In the genomic region with DNA sequence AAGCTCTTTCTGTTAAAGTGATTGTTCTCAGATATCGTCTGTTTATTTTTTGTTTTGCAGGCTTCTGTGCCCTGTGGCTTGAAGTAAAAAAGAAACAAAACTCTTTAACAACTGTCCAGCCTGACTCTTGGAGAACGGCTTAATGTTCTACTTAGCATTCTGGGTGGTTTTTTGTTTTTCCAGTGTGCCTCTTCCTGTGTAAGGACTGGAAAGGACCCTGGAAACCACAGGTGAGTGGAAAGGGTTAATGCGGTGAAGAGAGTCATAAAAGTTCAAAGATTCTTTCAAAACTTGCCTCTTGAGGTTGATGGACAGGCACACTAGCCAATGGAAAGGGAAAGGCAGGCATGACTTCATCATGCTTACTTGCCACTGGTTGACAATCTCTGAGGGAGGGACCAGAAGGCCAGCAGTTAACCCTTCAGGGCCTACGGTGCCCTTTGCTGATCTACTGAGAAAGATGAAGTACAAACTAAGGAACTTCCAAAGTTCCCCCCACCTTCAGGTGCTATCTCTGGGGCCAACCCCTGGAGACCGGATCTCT, we compare ENCODE assay signal across 8 mouse cellular contexts. TPM values are rescaled to one million over a fixed set of nuclear protein-coding genes. Genes with fewer than 3 reads are reported as not detected.
A peak's percentile ranks its signal among the peaks of the same experiment; 100 is the strongest.
DNase-seq lines count a peak whose midpoint lies in the region; ATAC-seq and TF ChIP-seq lines count a peak whose summit lies in the region.

No protein-coding gene starts in this region.

- peak; percentile 55 for DNase-seq in MN1 (ENCODE audit: low spot score)
- peak; percentile 91 for DNase-seq in gastrocnemius, adult 2 months
- DNase-seq in left cerebral cortex, adult 2 months (ENCODE audit: extremely low spot score in 1 of 2, low spot score in 2 of 2): peak; percentile 70 to 77
- peak; percentile 91 to 93 for DNase-seq in right cerebral cortex, postnatal 10 days (ENCODE audit: low spot score in 2 of 2)
- DNase-seq in urinary bladder, postnatal 36 days (ENCODE audit: low spot score in 2 of 2): peak; percentile 84 to 92

- no peaks in the 10 kb centered on the region for H3K9me3 ChIP-seq in hindbrain, embryonic 16.5 days (ENCODE audit: control insufficient read depth, low read length)

- no peaks in the 10 kb centered on the region for H3K36me3 ChIP-seq in hindbrain, embryonic 16.5 days (ENCODE audit: control insufficient read depth, insufficient read depth, low read length)

- peak overlapping the region; percentile 36 for H3K4me2 ChIP-seq in hindbrain, embryonic 16.5 days (ENCODE audit: low read length)

- intact Hi-C loops in gastrocnemius, adult 2 months (cut with DNase I): no loop called here
- intact Hi-C loops in left cerebral cortex, adult 2 months (cut with DNase I): no loop called here

- 9% methylated on average over 5 of the region's 5 CpGs for WGBS in hindbrain, embryonic 16.5 days

- H3K4me1 ChIP-seq in hindbrain, embryonic 16.5 days (ENCODE audit: control insufficient read depth, insufficient read depth, low read depth, low read length): peaks cover 17% of the 10 kb centered on the region

- no peak overlapping the region for H3K9ac ChIP-seq in hindbrain, embryonic 16.5 days (ENCODE audit: low read depth, low read length)

- no peak for TF ChIP-seq CTCF in gastrocnemius, adult 2 months (IDR thresholded peaks at IDR 0.05)
- TF ChIP-seq CTCF in left cerebral cortex, adult 2 months (IDR thresholded peaks at IDR 0.05): no peak

- no peaks in the 10 kb centered on the region for H3K27me3 ChIP-seq in hindbrain, embryonic 16.5 days (replicated peaks; ENCODE audit: control insufficient read depth, insufficient read depth, low read length)

- ATAC-seq in common myeloid progenitor, adult 5-6 weeks (replicated peaks; ENCODE audit: low read depth, poor library complexity, severe bottlenecking): peak; percentile 96
- ATAC-seq in hindbrain, embryonic 16.5 days: peak; percentile 91
- ATAC-seq in megakaryocyte, adult 5-6 weeks (ENCODE audit: poor library complexity, severe bottlenecking): peak; percentile 67

- peak overlapping the region; percentile 71 for H3K4me3 ChIP-seq in gastrocnemius, adult 2 months
- no peak overlapping the region for H3K4me3 ChIP-seq in hindbrain, embryonic 16.5 days (ENCODE audit: low read length)
- H3K4me3 ChIP-seq in left cerebral cortex, adult 2 months: 0 out of 2 replicates have a peak overlapping the region, but pooled peaks have one; percentile 5

- peak overlapping the region; percentile 72 for H3K27ac ChIP-seq in gastrocnemius, adult 2 months
- H3K27ac ChIP-seq in hindbrain, embryonic 16.5 days (ENCODE audit: low read depth, low read length): no peak overlapping the region
- H3K27ac ChIP-seq in left cerebral cortex, adult 2 months: no peak overlapping the region

RNA-seq across cellular contexts. Expression of a gene that starts 4.8 kb away (rescaled TPM):
- total RNA-seq in common myeloid progenitor, adult 5-6 weeks (2017): 60.6 and 72.8 TPM in 2 replicates
- 10 to 100 TPM; 11.5 to 13.3 TPM for total RNA-seq in gastrocnemius, adult 2 months (2021)
- 88.8 and 99.8 TPM in 2 replicates for polyA plus RNA-seq in hindbrain, embryonic 16.5 days (2015; fragmentation: Nextera tagmentation; extraction: Ambion mirVana)
- 10 to 100 TPM; 25.4 to 27.4 TPM for total RNA-seq in left cerebral cortex, adult 2 months (2021)
- 29.1 and 38.3 TPM in 2 replicates for total RNA-seq in megakaryocyte, adult 5-6 weeks (2015)
- 31.6 and 38.6 TPM in 2 replicates for total RNA-seq in megakaryocyte, adult 5-6 weeks (2017)

RNA-seq across cellular contexts. Expression of a gene that starts 20.5 kb away (rescaled TPM):
- 10.6 and 13.0 TPM in 2 replicates for total RNA-seq in common myeloid progenitor, adult 5-6 weeks (2017)
- 10 to 100 TPM; 32.1 to 38.7 TPM for total RNA-seq in gastrocnemius, adult 2 months (2021)
- polyA plus RNA-seq in hindbrain, embryonic 16.5 days (2015; fragmentation: Nextera tagmentation; extraction: Ambion mirVana): 14.2 TPM in 2 replicates
- total RNA-seq in left cerebral cortex, adult 2 months (2021): 1 to 10 TPM; 6.9 to 9.5 TPM
- 80.5 and 87.4 TPM in 2 replicates for total RNA-seq in megakaryocyte, adult 5-6 weeks (2015)
- 21.0 and 21.8 TPM in 2 replicates for total RNA-seq in megakaryocyte, adult 5-6 weeks (2017)

RNA-seq across cellular contexts. Expression of a gene that starts 52.4 kb away (rescaled TPM):
- not detected in 2 replicates for total RNA-seq in common myeloid progenitor, adult 5-6 weeks (2017)
- total RNA-seq in gastrocnemius, adult 2 months (2021): not detected
- polyA plus RNA-seq in hindbrain, embryonic 16.5 days (2015; fragmentation: Nextera tagmentation; extraction: Ambion mirVana): 0.47 and 0.81 TPM in 2 replicates
- total RNA-seq in left cerebral cortex, adult 2 months (2021): not detected
- not detected in 2 replicates for total RNA-seq in megakaryocyte, adult 5-6 weeks (2015)
- total RNA-seq in megakaryocyte, adult 5-6 weeks (2017): not detected in 2 replicates
